9 mouse cellular contexts compared by ENCODE assay signal in genomic region chr2:118659077-118659476, GRCm38 (mm10). TPM values are rescaled to one million over a fixed set of nuclear protein-coding genes. Genes with fewer than 3 reads are reported as not detected.
DNase-seq lines count a peak whose midpoint lies in the region; ATAC-seq and TF ChIP-seq lines count a peak whose summit lies in the region.
"Had no signal": no experiment of that assay in that cellular context is flagged by ENCODE, and none has a peak within 500 bp of the region (broad histone marks: within the 10 kb centered on the region; RNA-seq: fewer than 3 reads in every experiment).

No protein-coding gene starts in this region.

- no peaks in the 10 kb centered on the region for H3K36me3 ChIP-seq in heart, embryonic 13.5 days
- no peaks in the 10 kb centered on the region for H3K36me3 ChIP-seq in liver, postnatal 0 days (replicated peaks; ENCODE audit: insufficient read depth, low read length)

- intact Hi-C loops in gastrocnemius, adult 2 months (cut with DNase I), result no loop called here

- no peak for TF ChIP-seq CTCF in gastrocnemius, adult 2 months (IDR thresholded peaks at IDR 0.05)
- TF ChIP-seq CTCF in liver, postnatal 0 days (IDR thresholded peaks at IDR 0.05; ENCODE audit: low read depth), result no peak

- peaks cover 68% of the 10 kb centered on the region for H3K4me1 ChIP-seq in heart, embryonic 13.5 days
- H3K4me1 ChIP-seq in liver, postnatal 0 days (ENCODE audit: insufficient read depth), result peaks cover 46% of the 10 kb centered on the region

- TF ChIP-seq EP300 in liver, postnatal 0 days (IDR thresholded peaks at IDR 0.05; ENCODE audit: low read depth), result peak; percentile 90

- DNase-seq in gastrocnemius, adult 2 months, result peak; percentile 35
- DNase-seq in gastrocnemius, postnatal 4 days (ENCODE audit: low spot score in 2 of 2), result no peak
- DNase-seq in 3T3-L1 (ENCODE audit: low read depth, low spot score), result peak; percentile 97
- peak; percentile 63 for DNase-seq in adrenal gland, adult 8-10 months
- peak; percentile 70 for DNase-seq in liver, postnatal 0 days
- no peak for DNase-seq in cerebellum, adult 11 months
- DNase-seq in embryo, embryonic 11 days, result no peak

- no peaks in the 10 kb centered on the region for H3K9me3 ChIP-seq in heart, embryonic 13.5 days
- H3K9me3 ChIP-seq in liver, postnatal 0 days (ENCODE audit: low read length), result no peaks in the 10 kb centered on the region

- peak overlapping the region; percentile 67 for H3K4me2 ChIP-seq in heart, embryonic 13.5 days
- peak overlapping the region; percentile 63 for H3K4me2 ChIP-seq in liver, postnatal 0 days (ENCODE audit: low read depth, low read length)

- peak overlapping the region; percentile 12; the same call in 1 of the 2 replicates for H3K27ac ChIP-seq in gastrocnemius, adult 2 months
- H3K27ac ChIP-seq in heart, embryonic 13.5 days (replicated peaks), result peak overlapping the region; percentile 78
- H3K27ac ChIP-seq in liver, postnatal 0 days (ENCODE audit: low read depth), result peak overlapping the region; percentile 96
- H3K27ac ChIP-seq: macrophage had no signal

- peaks cover 18% of the 10 kb centered on the region for H3K27me3 ChIP-seq in heart, embryonic 13.5 days (replicated peaks)
- H3K27me3 ChIP-seq in liver, postnatal 0 days (ENCODE audit: insufficient read depth, low read length), result no peaks in the 10 kb centered on the region

- no peak overlapping the region for H3K9ac ChIP-seq in heart, embryonic 13.5 days
- peak overlapping the region; percentile 54 for H3K9ac ChIP-seq in liver, postnatal 0 days (replicated peaks)

- WGBS in heart, embryonic 13.5 days, result 63% methylated on average over 1 of the region's 1 CpGs
- WGBS in liver, postnatal 0 days (ENCODE audit: insufficient replicate concordance), result 38% methylated on average over 1 of the region's 1 CpGs

- ATAC-seq in heart, embryonic 13.5 days (ENCODE audit: extremely low read depth, insufficient number of reproducible peaks, low FRiP score, low TSS enrichment), result peak; percentile 56
- peak; percentile 81 for ATAC-seq in liver, postnatal 0 days

- no peak overlapping the region for H3K4me3 ChIP-seq in gastrocnemius, adult 2 months
- 0 out of 2 replicates have a peak overlapping the region, but pooled peaks have one; percentile 50 for H3K4me3 ChIP-seq in heart, embryonic 13.5 days
- H3K4me3 ChIP-seq in liver, postnatal 0 days (ENCODE audit: low read depth, low read length), result peak overlapping the region; percentile 30; the same call in 1 of the 2 replicates

RNA-seq across cellular contexts. Expression of gene Pak6, which starts 4.0 kb away (rescaled TPM):
- total RNA-seq in gastrocnemius, adult 2 months (2021), result not detected
- total RNA-seq in gastrocnemius, postnatal 4 days (2021), result under 1 TPM; 0.29 to 0.52 TPM
- total RNA-seq in adrenal gland, adult 8-10 months (2022), result 10 to 100 TPM; 27.0 to 35.6 (median 28.7) TPM
- polyA plus RNA-seq in heart, embryonic 13.5 days (2015; fragmentation: Nextera tagmentation; extraction: Ambion mirVana), result 7.4 and 7.5 TPM in 2 replicates
- 0.08 and 0.15 TPM in 2 replicates for polyA plus RNA-seq in liver, postnatal 0 days (2015; fragmentation: Nextera tagmentation; extraction: Ambion mirVana)
- polyA plus RNA-seq: macrophage had no signal

RNA-seq across cellular contexts. Expression of gene Ankrd63, which starts 44.7 kb away (rescaled TPM):
- total RNA-seq in gastrocnemius, adult 2 months (2021), result under 1 TPM in 1 of 2 experiments, not detected in 1; 0.06 TPM
- total RNA-seq in gastrocnemius, postnatal 4 days (2021), result under 1 TPM in 1 of 2 experiments, not detected in 1; 0.08 TPM
- under 1 TPM; 0.11 to 0.84 (median 0.36) TPM for total RNA-seq in adrenal gland, adult 8-10 months (2022)
- 0.67 and 0.73 TPM in 2 replicates for polyA plus RNA-seq in heart, embryonic 13.5 days (2015; fragmentation: Nextera tagmentation; extraction: Ambion mirVana)
- 0.02 TPM in 1 of 2 replicates, not detected in the other for polyA plus RNA-seq in liver, postnatal 0 days (2015; fragmentation: Nextera tagmentation; extraction: Ambion mirVana)
- polyA plus RNA-seq: macrophage had no signal

Comparison
In these comparisons a context has a peak if more than half of its experiments do, and no peak if none do; other contexts are left out.
1. DNase-seq: peak in gastrocnemius, adult 2 months (single experiment), 3T3-L1 (single experiment), adrenal gland, adult 8-10 months (single experiment) and liver, postnatal 0 days (single experiment); none in gastrocnemius, postnatal 4 days (0 of 2), cerebellum, adult 11 months (single experiment) and embryo, embryonic 11 days (single experiment).
2. H3K27ac ChIP-seq: peak in every context shown above with its lines; median percentile 96 in liver, postnatal 0 days; 78 in heart, embryonic 13.5 days; 12 in gastrocnemius, adult 2 months.
3. RNA of gene Pak6, which starts 4.0 kb away (total RNA-seq): 27.0 to 35.6 TPM in adrenal gland, adult 8-10 months; 0.29 to 0.52 TPM in gastrocnemius, postnatal 4 days and not detected in gastrocnemius, adult 2 months; every median in the first group is over 10 times any median in the second.